Mouse (Mus musculus) thymus, adult 2 months (tissue): Measurements from ENCODE around the gene Lingo1.

Experiments used
- CTCF ChIP-seq: fragments of 200-500 bp; IDR thresholded peaks from 2 replicates; pipeline ENCODE4 v1.5.1; 2012; ENCODE audit warnings: mild to moderate bottlenecking, control low read depth, low read length, moderate library complexity, borderline replicate concordance; ENCODE audit not compliant: control insufficient read depth, poor library complexity, insufficient read depth; ENCODE audit errors: extremely low read depth
- POLR2A ChIP-seq: fragments of 200-500 bp; IDR thresholded peaks from 2 replicates; pipeline ENCODE4 v1.6.1; 2012; ENCODE audit warnings: mild to moderate bottlenecking, low read length, control low read depth, moderate library complexity; ENCODE audit not compliant: control insufficient read depth, poor library complexity, insufficient read depth; ENCODE audit errors: extremely low read depth

DNA sequence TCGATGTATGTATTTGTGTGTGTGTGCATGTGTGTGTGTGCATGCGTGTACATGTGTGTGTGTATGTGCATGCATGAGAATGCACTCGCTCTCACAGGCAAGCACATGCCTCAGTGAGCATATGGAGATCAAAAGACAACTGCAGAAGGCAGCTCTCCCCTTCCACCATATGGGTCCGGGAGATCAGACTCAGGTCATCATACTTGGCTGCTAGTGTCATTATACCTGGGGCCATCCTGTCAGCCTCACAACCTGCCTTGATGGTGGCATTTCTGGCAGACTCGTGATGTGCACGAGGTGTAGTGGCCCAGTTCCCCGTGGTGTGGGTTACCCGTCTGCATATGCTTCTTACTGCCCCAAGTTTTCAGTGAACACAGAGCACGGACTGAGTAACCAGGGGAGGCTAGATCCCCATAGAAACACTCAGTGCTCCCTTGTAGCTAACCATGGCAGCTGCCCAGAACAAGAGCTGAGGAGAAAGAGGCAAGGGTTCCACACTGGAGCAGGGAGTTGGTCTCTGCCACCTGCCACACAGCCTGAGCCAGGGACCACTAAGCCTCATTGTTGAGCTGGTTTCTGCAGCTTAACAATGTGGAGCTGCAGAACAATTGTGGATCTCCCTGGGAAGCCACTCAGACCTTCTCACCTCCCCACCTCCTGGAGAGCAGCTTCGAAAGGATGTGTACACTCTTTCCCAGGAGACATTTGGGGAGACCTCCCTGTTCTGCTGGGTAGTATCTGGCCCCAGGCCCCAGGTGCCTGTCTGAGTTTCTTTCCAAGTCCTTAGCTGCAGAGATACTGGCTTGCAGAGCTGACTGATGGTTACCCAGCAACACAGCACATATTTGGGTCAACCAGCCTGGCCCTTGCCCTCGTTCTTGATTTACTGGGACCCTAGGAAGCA lies 212.9 kb downstream of the Lingo1 start:
- TF ChIP-seq CTCF (no peak), POLR2A (no peak)
